Mouse (Mus musculus): ENCODE measurements around the gene Cplx3.
A peak's percentile ranks its signal among the peaks of the same experiment; 100 is the strongest.

The Cplx3 gene

DNA sequence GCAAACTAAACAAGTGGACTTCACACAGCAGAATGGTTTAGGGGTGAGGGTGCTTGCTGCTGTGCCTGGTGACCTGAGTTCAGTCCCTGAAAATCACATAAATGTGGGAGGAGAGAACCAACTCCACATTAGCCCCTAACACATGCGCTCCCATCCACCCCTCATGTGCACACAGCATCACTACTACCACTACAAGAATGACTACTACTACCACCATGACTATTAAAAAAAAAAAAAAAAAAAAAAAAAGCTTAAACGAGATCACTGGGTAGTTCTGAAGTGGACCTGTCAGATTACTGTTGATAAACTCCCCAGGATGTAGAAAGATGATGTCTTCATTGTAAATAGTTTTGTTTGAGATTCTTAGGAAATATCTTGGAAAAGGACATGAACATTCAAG lies 46.5 kb downstream of the Cplx3 start:
- DNase-seq (ENCODE audit: low spot score), result no peak

DNA sequence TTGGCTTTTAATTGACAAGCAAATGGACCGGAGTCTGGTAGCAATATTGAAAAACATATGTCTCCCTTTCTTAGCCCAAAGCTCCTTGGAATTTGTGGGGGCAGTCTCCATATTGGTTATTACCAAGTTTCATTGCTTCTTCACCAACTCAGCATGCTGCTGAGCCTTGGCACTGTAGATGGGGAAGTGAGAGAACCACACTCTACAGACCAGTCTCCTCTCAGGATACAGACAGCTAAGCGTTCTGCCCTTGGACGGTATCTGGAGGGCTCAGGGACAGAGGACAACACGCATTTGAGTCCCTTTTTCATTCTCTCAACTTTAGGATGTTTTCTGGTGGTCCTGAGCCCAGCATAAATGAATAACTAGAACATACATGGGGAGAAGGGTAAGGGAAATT lies 47.5 kb downstream of the Cplx3 start:
- DNase-seq (ENCODE audit: low spot score), result no peak

DNA sequence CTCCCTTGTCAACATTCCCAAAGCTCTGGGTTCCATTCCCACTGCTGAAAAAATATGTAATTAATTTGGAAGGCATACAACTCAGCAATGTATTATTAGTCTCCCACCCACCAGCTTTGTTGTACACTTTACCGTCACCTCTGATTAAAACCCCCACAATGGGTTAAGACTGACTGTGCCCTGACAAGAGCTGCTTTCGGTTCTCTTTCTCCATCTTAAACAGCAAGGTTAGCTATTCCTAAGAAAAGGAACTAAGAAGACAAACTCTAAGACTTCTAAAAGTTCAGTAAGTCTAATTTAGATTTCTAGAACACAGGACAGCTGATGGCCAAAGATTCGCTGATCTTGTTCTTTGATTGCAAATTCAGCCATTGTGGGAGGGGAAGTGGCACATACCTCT lies 48.9 kb downstream of the Cplx3 start:
- DNase-seq (ENCODE audit: low spot score), result no peak

DNA sequence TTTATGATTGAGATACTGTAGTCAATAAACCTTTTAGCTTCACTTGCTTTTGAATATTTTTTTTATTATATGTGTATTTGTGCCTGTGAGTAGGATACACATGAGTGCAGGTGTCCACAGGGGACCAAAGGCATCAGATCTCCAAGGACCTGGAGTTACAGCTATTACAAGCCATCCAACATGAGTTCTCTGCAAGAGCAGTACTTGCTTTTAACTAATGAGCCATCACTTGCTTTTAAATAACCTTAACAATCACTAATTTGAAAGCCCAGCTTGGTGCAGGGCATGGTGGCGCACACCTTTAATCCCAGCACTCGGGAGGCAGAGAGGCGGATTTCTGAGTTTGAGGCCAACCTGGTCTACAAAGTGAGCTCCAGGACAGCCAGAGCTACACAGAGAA lies 51.3 kb downstream of the Cplx3 start:
- DNase-seq (ENCODE audit: low spot score), result no peak

DNA sequence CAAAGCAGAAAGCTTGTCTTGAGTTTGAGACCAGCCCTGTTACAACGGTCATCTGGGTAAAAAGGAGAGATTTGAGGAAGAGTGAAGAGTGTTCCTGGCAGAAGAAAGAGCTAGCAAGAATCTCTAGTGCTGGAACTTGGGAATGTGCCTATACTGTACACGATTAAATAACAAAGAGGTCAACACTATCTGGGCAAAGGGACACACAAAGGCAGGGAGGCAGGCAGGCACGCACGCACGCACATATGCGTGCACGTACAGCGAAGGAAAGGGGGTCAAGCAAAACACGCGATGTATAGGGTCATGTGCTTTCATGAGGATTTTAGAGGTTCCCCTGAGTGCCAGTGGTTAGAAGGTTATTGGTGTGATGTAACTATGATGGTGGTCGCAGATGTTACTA lies 53.0 kb downstream of the Cplx3 start:
- no peak for DNase-seq (ENCODE audit: low spot score)

DNA sequence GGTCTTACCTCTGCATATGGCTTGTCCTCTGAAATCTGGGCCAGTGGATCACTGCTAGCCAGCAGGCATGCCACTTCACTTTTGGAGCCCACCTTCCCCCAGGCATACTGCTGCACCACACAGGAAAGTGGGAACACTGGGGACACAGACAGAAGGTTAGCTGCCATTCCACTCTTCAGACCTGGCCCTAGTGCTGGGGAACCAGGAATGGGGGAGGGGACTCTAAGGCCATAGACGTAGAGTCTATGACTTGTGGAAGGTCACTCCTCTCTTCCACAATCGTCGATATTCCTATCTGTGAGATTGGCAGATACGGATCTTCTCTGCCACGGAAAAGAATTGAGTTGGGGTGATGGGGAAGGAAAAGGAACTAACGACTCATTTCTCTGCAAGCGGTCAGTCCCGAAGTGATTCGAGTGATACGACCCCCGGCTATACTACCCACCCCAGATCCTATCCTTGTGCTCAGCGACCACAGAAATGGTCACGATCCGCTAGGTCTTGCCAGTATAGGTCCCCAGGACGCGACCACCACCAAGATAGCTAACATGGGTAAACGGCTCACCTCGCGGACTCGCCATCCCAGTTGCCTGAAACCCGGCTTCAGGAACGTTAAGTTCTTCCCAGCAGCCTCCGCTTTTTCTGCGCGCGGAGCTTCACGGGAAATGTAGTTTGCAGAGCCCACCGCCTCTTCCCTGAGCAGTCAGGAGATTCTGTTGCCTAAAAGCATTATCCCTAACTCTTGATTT lies 53.8 kb downstream of the Cplx3 start, which contains the start of gene Mpi:
Gene Mpi, minus strand, starts transcription at position 625 of the 749 bp plus-strand sequence.
- peak; percentile 80 for DNase-seq (ENCODE audit: low spot score)

DNA sequence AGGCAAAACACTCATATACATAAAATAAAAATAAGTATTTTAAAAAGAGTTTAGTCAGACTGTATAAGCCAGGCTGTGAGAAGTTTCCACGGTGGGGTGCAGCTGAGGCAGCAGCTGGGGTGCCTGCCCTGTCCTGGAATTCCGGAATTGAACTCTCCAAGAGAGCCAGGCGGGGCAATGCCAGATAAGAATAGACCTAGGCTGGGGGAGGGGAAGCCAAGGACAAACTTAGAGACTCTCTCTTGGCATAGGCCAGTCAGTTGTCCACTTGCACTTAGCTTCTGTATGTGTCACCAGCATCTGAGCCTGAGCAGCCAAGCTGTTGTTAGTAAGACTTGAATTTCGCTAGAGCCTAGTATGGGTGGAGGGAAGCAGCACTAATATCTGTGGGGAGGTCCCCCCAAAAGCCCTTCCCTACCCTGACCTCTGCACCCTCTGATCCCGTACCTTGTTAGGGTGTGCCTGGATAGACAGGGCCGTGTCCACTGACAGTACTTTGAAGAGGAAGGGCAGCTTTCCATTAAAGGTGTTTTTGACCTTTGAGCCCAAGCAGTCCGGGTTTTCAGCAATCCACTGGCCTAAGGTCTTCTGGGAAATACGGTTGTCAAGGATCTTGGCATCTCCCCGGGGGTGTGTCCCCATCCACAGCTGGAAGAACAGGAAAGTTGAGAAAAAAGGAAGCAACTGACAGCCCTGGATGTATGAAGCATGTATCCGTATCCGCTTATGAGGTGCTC lies 55.8 kb downstream of the Cplx3 start:
- DNase-seq (ENCODE audit: low spot score), result no peak
